Mouse (Mus musculus) kidney, postnatal 4 days (tissue): ENCODE results near the gene Glp2r.
A peak's percentile ranks its signal among the peaks of the same experiment; 100 is the strongest.

Source experiments
- DNase-seq, 2 experiments: peaks; one replicate each; pipeline ENCODE4 v3.0.0; 2021; ENCODE audit warnings: mixed read lengths in 2 of 2

Gene Glp2r

GRCm38 (mm10) chr11:67657685-67658382, 113.1 kb downstream of the Glp2r start:
- peak; percentile 42 to 54 for DNase-seq

- DNase-seq = no peak
These were observed 114.1 kb downstream of the Glp2r start for GRCm38 (mm10) chr11:67656811-67657210.

- DNase-seq = no peak
These were observed 114.6 kb downstream of the Glp2r start for GRCm38 (mm10) chr11:67656366-67656765.

- no peak for DNase-seq
These were observed 115.6 kb downstream of the Glp2r start for GRCm38 (mm10) chr11:67655236-67655959.

GRCm38 (mm10) chr11:67654514-67654913, 116.4 kb downstream of the Glp2r start:
- no peak for DNase-seq

GRCm38 (mm10) chr11:67653521-67654090, 117.3 kb downstream of the Glp2r start:
- DNase-seq = no peak

- no peak for DNase-seq
These were observed 118.1 kb downstream of the Glp2r start for GRCm38 (mm10) chr11:67652893-67653255.

GRCm38 (mm10) chr11:67652194-67652892, 118.6 kb downstream of the Glp2r start:
- DNase-seq = peak; percentile 63 to 74

GRCm38 (mm10) chr11:67651731-67652130, 119.2 kb downstream of the Glp2r start:
- DNase-seq = no peak

GRCm38 (mm10) chr11:67649971-67650707, 120.8 kb downstream of the Glp2r start:
- DNase-seq = peak; percentile 26 to 37

- DNase-seq = peak; percentile 13 to 43
These were observed 122.1 kb downstream of the Glp2r start for GRCm38 (mm10) chr11:67648651-67649407.

GRCm38 (mm10) chr11:67647745-67648144, 123.2 kb downstream of the Glp2r start:
- peak; percentile 84 to 87 for DNase-seq

- peak in 1 of 2 experiments; percentile 23 for DNase-seq
These were observed 126.3 kb downstream of the Glp2r start for GRCm38 (mm10) chr11:67644632-67645149.

GRCm38 (mm10) chr11:67643465-67643864, 127.5 kb downstream of the Glp2r start:
- no peak for DNase-seq

- DNase-seq = no peak
These were observed 128.1 kb downstream of the Glp2r start for GRCm38 (mm10) chr11:67642835-67643234.

GRCm38 (mm10) chr11:67642421-67642820, 128.5 kb downstream of the Glp2r start:
- DNase-seq = no peak

- no peak for DNase-seq
These were observed 130.7 kb downstream of the Glp2r start for GRCm38 (mm10) chr11:67640299-67640698.

- DNase-seq = no peak
These were observed 132.6 kb downstream of the Glp2r start for GRCm38 (mm10) chr11:67638401-67638800.

- no peak for DNase-seq
These were observed 133.9 kb downstream of the Glp2r start for GRCm38 (mm10) chr11:67636905-67637586.

GRCm38 (mm10) chr11:67636201-67636600, 134.8 kb downstream of the Glp2r start:
- DNase-seq = no peak
